Mouse (Mus musculus): ENCODE measurements at regions not wholly inside any gene's neighbourhood (a gene's known extent, or its start where the extent isn't known, plus 50 kb on each side); places are given as distances from the start of the nearest gene placed in this dataset.

- intact Hi-C loops (cut with DNase I): loop anchor here (5.0 kb wide), 1 partner anchor 39 kb away; no protein-coding TSS in a partner anchor
- peak; percentile 60 to 77 for DNase-seq (ENCODE audit: low spot score in 2 of 2)
These were observed 383.4 kb upstream of the Prkcq start for GRCm38 (mm10) chr2:10788509-10788908.

DNA sequence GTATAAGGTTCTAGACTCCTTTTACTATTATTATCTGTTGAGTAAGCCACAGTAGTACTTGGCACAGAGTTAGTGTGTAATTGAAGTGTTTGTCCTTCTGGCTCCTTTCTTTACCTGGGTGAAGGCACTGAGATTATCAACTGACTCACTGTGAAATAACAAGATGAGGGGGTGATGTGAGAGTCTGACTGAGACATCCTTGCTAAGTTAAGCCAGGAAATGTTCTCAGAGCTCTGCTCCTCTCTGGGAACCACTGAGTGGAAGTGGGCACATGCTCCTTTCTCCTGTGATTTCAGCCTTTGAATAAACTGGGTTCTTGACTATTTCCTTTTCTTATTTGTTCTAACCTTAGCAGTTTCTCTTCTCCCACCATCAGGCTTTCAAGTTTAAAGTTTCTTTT lies 380.7 kb upstream of the Prkcq start:
- no peak for DNase-seq (ENCODE audit: low spot score in 2 of 2)
- intact Hi-C loops (cut with DNase I): no loop called here

- intact Hi-C loops (cut with DNase I): no loop called here
- DNase-seq (ENCODE audit: low spot score in 2 of 2): no peak
These were observed 355.5 kb upstream of the Prkcq start for GRCm38 (mm10) chr2:10816374-10816773.

DNA sequence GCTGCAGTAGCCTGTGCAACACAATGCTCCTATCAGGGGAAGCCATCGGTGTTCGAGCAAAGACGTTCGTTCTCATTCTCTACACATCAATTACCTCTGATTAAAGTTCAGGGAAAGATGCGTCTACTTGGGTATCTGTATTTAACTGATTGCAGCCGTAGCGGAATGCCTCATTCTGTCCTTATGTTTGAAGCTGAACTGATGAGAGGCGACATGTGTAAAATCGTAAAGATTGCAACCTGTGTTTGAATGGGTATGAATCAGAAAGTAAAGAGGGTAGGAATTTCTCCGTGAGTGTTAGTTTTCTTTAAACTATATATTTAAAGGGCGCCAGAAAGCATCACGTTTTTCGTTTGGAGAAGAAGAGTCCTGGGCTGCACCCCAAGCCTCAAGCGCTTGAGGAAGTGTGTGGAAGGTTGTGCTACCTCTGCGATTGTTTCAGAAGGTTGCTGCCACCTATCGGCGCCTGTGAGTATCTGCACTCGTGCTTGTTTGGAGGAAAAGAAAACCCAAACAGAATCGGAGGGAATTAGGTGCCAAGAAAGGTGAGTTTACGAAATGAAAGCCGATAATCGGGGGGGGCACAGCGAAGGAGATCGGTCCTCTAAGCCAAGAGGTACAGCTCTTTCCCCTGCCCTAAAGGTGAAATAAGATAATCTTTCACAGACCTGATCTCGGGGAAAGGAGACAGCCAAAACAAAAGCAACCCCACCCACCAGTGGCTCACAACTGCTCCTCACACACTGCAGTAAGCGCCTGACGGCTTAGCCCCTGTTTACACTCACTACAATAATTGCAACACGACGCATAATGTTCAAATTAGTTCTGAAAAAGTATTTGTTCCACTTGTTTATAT lies 346.4 kb upstream of the Prkcq start:
- intact Hi-C loops (cut with DNase I): loop anchor here (5.0 kb wide), 2 partner anchors 38 to 453 kb away; partner anchors contain the start of gene Sfmbt2
- DNase-seq (ENCODE audit: low spot score in 2 of 2): peak; percentile 56 to 69

DNA sequence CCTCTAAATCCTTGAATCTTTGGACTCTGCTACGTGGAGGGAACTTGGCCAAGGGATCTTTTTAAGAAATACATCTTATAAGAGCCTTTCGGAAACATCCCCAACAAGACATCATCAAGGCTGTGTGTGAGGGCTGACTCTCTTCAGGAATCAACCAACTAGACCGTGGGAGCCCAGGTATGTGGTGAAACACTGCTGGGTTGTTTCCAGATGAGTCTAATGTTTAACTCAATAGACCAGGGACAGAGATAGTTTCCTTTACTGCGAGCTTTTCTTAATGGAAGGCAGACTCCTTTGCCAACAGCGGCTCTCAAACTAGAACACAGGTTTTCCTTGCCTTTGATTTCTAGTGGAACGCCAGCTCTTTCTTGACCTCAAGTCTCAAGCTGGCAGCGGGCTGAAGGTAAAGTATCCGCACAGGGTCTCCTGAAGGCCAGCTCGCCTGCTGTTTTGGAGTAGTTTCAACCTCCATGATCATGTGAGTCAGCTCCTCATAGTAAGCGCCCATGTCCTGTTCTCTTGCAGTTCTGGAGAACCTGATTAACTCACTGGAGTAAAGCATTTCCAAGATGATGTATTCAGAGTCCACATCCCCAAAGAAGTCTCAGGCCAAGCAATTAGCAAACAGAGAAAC lies 345.7 kb upstream of the Prkcq start:
- intact Hi-C loops (cut with DNase I): loop anchor here (5.0 kb wide), 2 partner anchors 39 to 454 kb away; partner anchors contain the start of gene Sfmbt2
- no peak for DNase-seq (ENCODE audit: low spot score in 2 of 2)

DNA sequence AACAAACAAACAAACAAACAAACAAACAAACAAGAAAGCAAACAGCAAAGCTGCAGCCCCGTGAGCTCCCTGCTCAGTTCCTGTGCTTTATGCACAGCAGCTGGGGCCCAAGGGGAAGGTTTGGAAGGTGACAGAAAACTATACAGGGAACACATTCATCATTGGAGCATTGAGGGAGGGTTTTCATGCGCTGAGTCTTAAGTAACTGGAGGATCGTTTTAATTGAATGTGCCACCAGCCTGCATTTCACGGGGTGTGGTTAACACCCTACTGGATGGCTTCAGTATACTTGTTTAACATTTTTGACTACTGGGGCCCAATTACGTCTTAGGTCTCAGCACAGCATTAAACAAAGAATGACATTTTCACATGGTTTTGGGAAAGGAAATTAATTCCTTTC lies 331.9 kb upstream of the Prkcq start:
- DNase-seq (ENCODE audit: low spot score in 2 of 2): no peak
- intact Hi-C loops (cut with DNase I): loop anchor here (10.0 kb wide), 1 partner anchor 215 kb away; no protein-coding TSS in a partner anchor

GRCm38 (mm10) chr2:10861654-10862292 lies 310.1 kb upstream of the Prkcq start:
- intact Hi-C loops (cut with DNase I): no loop called here
- no peak for DNase-seq (ENCODE audit: low spot score in 2 of 2)

GRCm38 (mm10) chr2:10864451-10864850 lies 307.5 kb upstream of the Prkcq start:
- DNase-seq (ENCODE audit: low spot score in 2 of 2): no peak
- intact Hi-C loops (cut with DNase I): no loop called here

- intact Hi-C loops (cut with DNase I): no loop called here
- DNase-seq (ENCODE audit: low spot score in 2 of 2): peak; percentile 59 to 61
These were observed 297.6 kb upstream of the Prkcq start for GRCm38 (mm10) chr2:10874303-10874702.

GRCm38 (mm10) chr2:10901926-10902325 lies 270.0 kb upstream of the Prkcq start:
- intact Hi-C loops (cut with DNase I): no loop called here
- DNase-seq (ENCODE audit: low spot score in 2 of 2): no peak

DNA sequence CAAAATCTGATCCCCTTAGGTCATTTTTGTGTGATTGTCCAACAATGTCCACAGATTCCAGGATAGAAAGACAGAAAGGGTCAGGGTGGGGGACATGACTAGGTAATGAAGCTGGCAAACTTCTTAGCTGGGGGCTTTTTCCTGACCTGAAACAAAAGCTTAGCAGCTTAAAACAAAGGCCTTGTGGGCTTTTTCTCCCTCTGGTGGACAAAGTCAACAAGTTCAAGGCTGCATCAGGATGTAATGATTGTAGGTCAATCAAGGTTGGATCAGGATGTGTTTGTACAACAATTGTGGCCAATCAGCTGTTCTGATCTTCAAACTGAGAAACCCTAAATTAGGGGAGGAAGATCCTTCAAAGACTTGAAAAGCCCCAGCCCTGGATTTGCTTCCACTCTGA lies 252.0 kb upstream of the Prkcq start:
- no peak for DNase-seq (ENCODE audit: low spot score in 2 of 2)
- intact Hi-C loops (cut with DNase I): no loop called here

GRCm38 (mm10) chr2:10920686-10921485 lies 251.0 kb upstream of the Prkcq start:
- intact Hi-C loops (cut with DNase I): no loop called here
- DNase-seq (ENCODE audit: low spot score in 2 of 2): no peak

- DNase-seq (ENCODE audit: low spot score in 2 of 2): peak; percentile 17 to 19
- intact Hi-C loops (cut with DNase I): no loop called here
These were observed 250.1 kb upstream of the Prkcq start for GRCm38 (mm10) chr2:10921486-10922450.

GRCm38 (mm10) chr2:10923984-10924383 lies 247.9 kb upstream of the Prkcq start:
- no peak for DNase-seq (ENCODE audit: low spot score in 2 of 2)
- intact Hi-C loops (cut with DNase I): no loop called here

GRCm38 (mm10) chr2:10925361-10925760 lies 246.5 kb upstream of the Prkcq start:
- intact Hi-C loops (cut with DNase I): no loop called here
- DNase-seq (ENCODE audit: low spot score in 2 of 2): no peak

DNA sequence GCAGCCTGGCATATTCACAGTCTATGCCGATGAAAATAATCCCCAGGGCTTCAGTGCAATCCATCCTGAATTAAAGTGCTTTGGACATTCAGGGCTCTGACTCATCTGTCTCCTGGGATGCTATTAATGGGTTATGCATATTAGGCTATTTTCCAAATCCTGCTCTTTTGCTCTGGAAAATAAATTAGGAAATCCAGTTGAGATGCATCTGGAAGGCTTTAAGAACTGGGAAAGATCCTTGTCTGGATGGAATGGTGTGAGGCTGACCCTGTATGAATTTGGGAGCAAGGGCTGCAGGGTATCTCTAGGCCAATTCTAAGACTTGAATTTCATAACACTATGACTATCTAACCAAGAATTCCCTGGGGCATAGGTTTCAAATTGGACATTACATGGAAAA lies 234.5 kb upstream of the Prkcq start:
- intact Hi-C loops (cut with DNase I): no loop called here
- DNase-seq (ENCODE audit: low spot score in 2 of 2): no peak

DNA sequence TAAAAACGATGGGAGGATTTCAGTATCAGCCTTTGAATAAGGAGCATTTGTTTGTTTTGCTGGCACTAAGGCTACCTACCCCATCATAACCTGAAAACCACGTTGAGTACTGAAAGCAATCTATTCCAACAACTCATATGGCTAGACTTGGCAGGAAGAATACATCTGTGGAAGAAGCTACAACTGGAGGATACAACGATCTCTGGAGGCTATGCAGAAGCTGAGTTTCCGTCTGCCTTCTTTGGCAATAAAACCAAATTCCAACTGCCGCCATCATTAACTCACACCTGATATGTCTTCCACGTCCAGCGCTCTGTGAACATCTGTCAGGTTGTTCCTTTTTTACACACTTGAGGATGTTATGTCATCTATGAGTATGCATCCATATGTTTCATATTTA lies 206.7 kb upstream of the Prkcq start:
- intact Hi-C loops (cut with DNase I): no loop called here
- DNase-seq (ENCODE audit: low spot score in 2 of 2): no peak

GRCm38 (mm10) chr2:10966891-10967290 lies 205.0 kb upstream of the Prkcq start:
- DNase-seq (ENCODE audit: low spot score in 2 of 2): no peak
- intact Hi-C loops (cut with DNase I): no loop called here
